Mouse (Mus musculus): ENCODE measurements around the gene Eif4e1b. TPM values are rescaled to one million over a fixed set of nuclear protein-coding genes. Genes with fewer than 3 reads are reported as not detected.
A peak's percentile ranks its signal among the peaks of the same experiment; 100 is the strongest.

Gene Eif4e1b
- polyA plus RNA-seq, 1 experiment from 2014 or later = not detected

DNA sequence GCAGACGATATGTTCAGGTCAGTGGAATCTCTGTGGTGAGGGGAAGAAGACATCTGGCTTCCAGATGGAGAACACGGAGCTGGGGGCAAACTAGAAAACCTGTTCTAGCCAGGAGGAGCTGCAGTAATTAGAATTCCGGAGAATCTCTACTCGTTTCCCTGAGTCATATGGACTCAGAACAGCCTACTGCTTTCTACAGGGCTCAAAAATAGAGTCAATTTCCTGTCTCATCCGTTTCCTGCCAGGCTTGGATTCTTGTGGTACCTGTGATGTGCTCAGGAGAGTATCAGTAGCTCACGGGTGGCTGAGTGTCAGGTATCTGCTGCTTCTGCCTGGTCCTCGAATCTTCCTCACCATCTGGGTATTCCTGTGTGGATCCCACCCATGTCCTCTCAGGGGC, 27.7 kb downstream of the Eif4e1b start:
- no peak overlapping the region for H3K4me3 ChIP-seq (replicated peaks)
- no peak overlapping the region for H3K27ac ChIP-seq
- 61% methylated on average over 7 of the region's 7 CpGs for WGBS
- no peaks in the 10 kb centered on the region for H3K9me3 ChIP-seq (replicated peaks)
- no peak overlapping the region for H3K9ac ChIP-seq
- H3K4me2 ChIP-seq = no peak overlapping the region
- peaks cover 4% of the 10 kb centered on the region; the same call in 1 of the 2 replicates for H3K4me1 ChIP-seq
- no peak for ATAC-seq (replicated peaks; ENCODE audit: low FRiP score)
- H3K36me3 ChIP-seq = no peaks in the 10 kb centered on the region
- H3K27me3 ChIP-seq = peaks cover 16% of the 10 kb centered on the region

DNA sequence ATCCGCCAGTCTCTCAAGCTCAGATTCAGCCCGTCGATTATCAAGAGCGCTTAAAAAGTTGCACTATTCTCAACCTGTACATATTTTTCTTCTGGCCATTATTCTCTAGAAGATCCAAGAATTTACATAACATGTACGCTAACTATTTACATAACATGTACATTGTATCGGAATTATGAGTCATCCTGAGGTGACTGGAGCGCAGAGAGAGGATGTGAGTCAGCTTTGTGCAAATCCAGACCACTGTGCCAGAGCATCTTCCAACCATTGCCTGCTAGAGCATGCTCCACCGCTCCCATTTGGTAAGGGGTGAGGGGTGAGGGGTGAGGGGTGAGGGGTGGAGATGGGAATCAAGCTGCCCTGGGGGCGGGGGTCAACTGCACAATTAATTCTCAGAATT, 29.6 kb downstream of the Eif4e1b start:
- no peak overlapping the region for H3K27ac ChIP-seq
- H3K36me3 ChIP-seq = no peaks in the 10 kb centered on the region
- H3K4me1 ChIP-seq = no peaks in the 10 kb centered on the region
- H3K9me3 ChIP-seq (replicated peaks) = no peaks in the 10 kb centered on the region
- H3K4me3 ChIP-seq (replicated peaks) = no peak overlapping the region
- peaks cover 6% of the 10 kb centered on the region; the same call in 1 of the 2 replicates for H3K27me3 ChIP-seq
- no peak overlapping the region for H3K4me2 ChIP-seq
- 82% methylated on average over 9 of the region's 9 CpGs for WGBS
- no peak overlapping the region for H3K9ac ChIP-seq
- ATAC-seq (replicated peaks; ENCODE audit: low FRiP score) = no peak

DNA sequence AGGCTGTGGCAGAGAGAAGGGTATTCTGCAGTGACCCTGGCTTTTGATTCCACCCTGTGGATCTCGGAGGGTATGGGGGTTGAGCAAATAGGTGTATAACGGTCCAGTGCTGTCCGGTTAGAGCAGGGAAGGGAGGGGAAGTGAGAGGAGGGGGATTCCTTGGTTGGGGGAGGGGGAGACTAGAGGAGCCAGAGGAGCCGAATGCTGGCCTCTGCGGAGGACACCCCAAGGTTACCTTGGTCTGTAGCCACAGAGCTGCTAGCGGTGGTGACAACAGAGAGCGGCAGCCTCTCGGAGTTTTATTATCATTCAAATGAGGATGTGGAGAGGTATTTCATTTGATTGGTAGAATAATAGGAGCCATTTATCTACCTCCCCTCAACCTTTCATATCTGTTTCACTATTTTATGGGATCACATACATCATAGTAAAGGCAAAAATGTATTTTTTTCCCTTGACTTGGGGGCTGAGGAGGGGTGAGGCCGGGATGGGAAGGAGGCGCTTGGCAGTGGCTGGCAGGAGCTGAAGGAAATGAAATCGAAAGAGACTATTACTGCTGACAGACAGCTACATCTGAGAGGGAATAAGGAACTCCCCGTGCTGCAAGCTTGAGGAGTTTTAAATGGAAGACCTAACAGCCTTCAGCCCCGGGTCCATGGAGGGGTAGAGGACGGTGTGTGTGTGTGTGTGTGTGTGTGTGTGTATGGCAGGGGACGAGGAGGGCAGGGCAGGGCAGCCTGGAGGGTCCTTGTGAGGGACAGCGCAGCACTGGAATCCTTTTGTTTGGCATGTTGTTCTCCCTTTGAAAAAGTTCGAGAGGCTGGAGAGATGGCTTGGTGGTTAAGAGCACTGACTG, 34.8 kb downstream of the Eif4e1b start:
- Histone ChIP-seq H3K27me3 (peaks cover 7% of the 10 kb centered on the region; the same call in 1 of the 2 replicates), H3K4me1 (no peaks in the 10 kb centered on the region), H3K27ac (no peak overlapping the region), H3K9ac (no peak overlapping the region), H3K36me3 (no peaks in the 10 kb centered on the region), H3K4me3 (replicated peaks) (no peak overlapping the region), H3K4me2 (no peak overlapping the region), H3K9me3 (replicated peaks) (no peaks in the 10 kb centered on the region)
- WGBS = 26% methylated on average over 17 of the region's 17 CpGs
- no peak for ATAC-seq (replicated peaks; ENCODE audit: low FRiP score)

DNA sequence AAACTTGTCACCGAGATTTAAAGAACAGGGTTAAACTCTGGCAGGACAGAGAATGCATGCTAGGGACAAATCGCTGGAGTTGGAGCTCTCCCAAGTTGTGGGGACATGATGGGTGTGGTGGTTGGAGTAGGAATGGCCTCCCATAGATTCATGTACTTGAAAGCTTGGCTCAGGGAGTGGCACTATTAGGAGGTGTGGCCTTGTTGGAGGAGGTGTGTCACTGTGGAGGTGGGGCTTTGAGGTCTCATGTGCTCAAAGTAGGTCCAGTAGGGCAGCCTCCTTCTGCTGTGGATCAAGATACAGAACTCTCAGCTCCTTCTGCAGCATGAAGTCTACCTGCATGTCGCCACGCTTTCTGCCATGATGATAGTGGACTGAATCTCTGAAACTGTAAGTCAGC, 37.3 kb downstream of the Eif4e1b start:
- no peak for ATAC-seq (replicated peaks; ENCODE audit: low FRiP score)
- Histone ChIP-seq H3K4me1 (peaks cover 12% of the 10 kb centered on the region), H3K9ac (no peak overlapping the region), H3K36me3 (no peaks in the 10 kb centered on the region), H3K9me3 (replicated peaks) (no peaks in the 10 kb centered on the region), H3K4me3 (replicated peaks) (no peak overlapping the region), H3K4me2 (no peak overlapping the region), H3K27ac (no peak overlapping the region), H3K27me3 (peaks cover 7% of the 10 kb centered on the region)
- WGBS = 86% methylated on average over 4 of the region's 4 CpGs

DNA sequence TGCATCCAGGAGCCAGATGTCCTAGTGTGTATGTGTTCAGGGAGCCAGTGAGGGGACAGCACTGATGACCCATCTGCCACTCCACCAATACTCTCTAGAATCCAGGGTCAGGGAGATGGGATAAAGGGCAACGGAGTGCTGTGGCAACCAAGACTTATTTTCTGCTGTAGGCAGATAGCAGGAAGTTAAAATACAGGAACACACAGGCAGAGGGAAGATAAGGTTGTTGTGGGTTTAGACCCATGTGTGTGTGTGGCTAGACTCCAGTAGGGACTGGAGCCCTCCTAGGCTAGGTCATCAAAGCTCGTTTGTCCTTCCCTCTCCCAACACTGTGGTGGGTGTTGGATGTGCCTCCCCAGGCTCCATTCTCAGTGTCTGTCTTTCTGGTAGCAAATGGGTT, 38.1 kb downstream of the Eif4e1b start:
- H3K4me2 ChIP-seq = no peak overlapping the region
- no peaks in the 10 kb centered on the region for H3K36me3 ChIP-seq
- H3K9me3 ChIP-seq (replicated peaks) = no peaks in the 10 kb centered on the region
- H3K27me3 ChIP-seq = peaks cover 7% of the 10 kb centered on the region
- peaks cover 12% of the 10 kb centered on the region for H3K4me1 ChIP-seq
- no peak overlapping the region for H3K9ac ChIP-seq
- no peak overlapping the region for H3K4me3 ChIP-seq (replicated peaks)
- ATAC-seq (replicated peaks; ENCODE audit: low FRiP score) = no peak
- H3K27ac ChIP-seq = no peak overlapping the region
- WGBS = 77% methylated on average over 2 of the region's 2 CpGs

DNA sequence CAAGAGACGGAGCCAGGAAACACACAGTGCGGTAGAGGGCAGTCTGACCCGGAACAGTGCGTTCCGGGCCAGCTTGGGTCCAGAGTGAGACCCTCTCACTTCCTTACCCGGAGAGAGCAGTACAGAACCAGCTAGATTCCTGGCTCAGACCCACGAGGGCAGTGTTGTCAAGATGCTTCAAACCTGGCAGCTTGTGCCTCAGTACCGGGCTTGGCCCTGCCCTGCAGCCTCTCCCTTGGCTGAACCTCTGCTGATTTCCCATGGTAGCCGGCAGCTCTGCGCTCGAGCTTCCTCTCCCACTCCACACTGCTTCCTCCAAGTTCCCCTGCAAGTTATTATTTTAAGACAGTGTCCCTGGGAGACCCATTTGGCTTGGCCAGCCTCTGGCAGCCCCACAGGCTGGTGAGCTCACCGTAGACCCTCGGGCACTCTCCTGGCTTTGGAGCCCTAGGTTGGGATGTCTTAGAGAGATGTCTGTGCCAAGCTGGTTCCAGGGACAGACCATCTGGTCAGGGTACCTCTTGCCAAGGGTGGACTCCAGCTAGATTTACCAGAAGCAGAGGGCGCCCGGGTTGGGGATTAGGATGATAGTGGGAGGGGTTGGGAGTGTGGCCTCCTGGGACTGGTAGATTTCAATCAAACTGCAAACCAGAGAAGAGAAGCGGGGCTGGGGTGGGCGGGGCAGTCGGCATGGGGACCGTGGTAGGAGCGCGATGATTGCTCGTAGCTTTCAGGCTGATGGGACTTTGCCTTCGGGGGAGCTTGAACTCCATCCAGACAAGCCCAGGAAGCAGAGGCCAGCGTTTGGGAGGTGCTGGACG, 40.5 kb downstream of the Eif4e1b start:
- H3K9ac ChIP-seq = no peak overlapping the region
- H3K4me1 ChIP-seq = peaks cover 14% of the 10 kb centered on the region
- H3K9me3 ChIP-seq (replicated peaks) = no peaks in the 10 kb centered on the region
- WGBS = 18% methylated on average over 25 of the region's 25 CpGs
- peak overlapping the region; percentile 21 for H3K4me3 ChIP-seq (replicated peaks)
- peaks cover 2% of the 10 kb centered on the region; the same call in 1 of the 2 replicates for H3K27me3 ChIP-seq
- ATAC-seq (replicated peaks; ENCODE audit: low FRiP score) = 0 out of 2 replicates have a peak, but pooled peaks have one; percentile 18
- H3K36me3 ChIP-seq = no peaks in the 10 kb centered on the region
- H3K4me2 ChIP-seq = peak overlapping the region; percentile 53
- H3K27ac ChIP-seq = no peak overlapping the region

DNA sequence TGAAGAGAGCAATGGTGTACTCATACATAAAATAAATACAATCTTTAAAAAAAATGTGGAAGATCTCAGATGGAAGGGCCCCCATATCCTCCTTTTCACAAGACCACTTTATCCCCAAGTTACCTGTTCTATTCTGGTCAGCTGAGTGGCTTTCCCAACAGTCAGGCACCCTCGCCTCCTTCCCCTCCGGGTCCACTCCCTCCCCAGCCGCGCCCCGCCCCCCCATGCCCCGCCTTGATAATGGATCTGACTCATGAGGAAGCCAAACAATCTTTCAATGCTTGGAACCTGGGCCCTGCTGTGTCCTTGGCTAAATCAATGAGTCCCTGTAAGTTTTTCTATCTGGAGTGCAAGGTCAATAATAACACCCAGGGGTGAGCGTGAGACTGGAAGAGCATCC, 44.2 kb downstream of the Eif4e1b start:
- H3K9ac ChIP-seq = no peak overlapping the region
- no peaks in the 10 kb centered on the region for H3K9me3 ChIP-seq (replicated peaks)
- H3K36me3 ChIP-seq = no peaks in the 10 kb centered on the region
- H3K27ac ChIP-seq = no peak overlapping the region
- H3K27me3 ChIP-seq = peaks cover 3% of the 10 kb centered on the region; the same call in 1 of the 2 replicates
- 62% methylated on average over 7 of the region's 7 CpGs for WGBS
- no peak overlapping the region for H3K4me2 ChIP-seq
- no peak overlapping the region for H3K4me3 ChIP-seq (replicated peaks)
- peaks cover 18% of the 10 kb centered on the region for H3K4me1 ChIP-seq
- no peak for ATAC-seq (replicated peaks; ENCODE audit: low FRiP score)

DNA sequence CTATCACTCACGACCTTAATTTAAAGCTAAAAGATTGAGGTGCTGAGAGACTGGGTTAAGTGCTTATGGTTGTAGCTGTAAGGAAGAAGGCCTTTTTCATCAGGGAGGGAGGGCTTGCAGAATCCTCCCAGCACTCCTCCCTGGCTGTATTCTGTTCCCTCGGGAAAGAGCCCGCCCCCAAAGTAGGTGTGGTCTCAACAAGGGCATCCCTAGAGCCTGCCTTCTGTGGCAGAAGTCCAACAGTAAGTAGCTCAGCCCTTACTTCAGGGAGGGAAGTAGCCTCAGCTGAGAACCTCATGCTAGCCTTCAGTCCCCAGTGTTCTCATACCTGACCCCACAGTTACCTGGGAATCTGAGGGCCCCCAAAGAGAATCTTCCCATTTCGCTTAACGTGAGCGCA, 44.7 kb downstream of the Eif4e1b start:
- Histone ChIP-seq H3K27ac (no peak overlapping the region), H3K4me1 (peaks cover 18% of the 10 kb centered on the region), H3K27me3 (peaks cover 3% of the 10 kb centered on the region; the same call in 1 of the 2 replicates), H3K36me3 (no peaks in the 10 kb centered on the region), H3K4me3 (replicated peaks) (no peak overlapping the region), H3K4me2 (no peak overlapping the region), H3K9ac (no peak overlapping the region), H3K9me3 (replicated peaks) (no peaks in the 10 kb centered on the region)
- WGBS = 57% methylated on average over 6 of the region's 6 CpGs
- ATAC-seq (replicated peaks; ENCODE audit: low FRiP score) = no peak

DNA sequence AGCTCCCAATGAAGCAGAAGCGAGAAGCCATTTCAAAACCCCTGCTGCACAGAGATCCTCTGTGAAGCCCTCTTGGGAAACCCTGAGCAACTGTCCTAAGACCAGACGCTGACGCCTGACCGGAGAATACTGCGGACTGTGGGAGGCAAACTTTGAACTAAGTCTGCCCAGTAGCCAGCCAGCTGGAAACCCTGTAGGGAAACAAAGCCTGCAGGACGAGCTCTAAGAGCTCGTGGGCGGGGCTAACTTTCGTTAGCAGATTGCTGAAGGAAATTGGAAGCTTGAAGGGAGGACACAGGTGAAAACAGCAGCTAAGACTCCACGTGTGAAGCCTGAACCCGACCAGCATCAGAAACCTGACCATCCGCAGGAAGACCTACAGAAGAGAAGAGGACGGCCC, 45.7 kb downstream of the Eif4e1b start:
- 5% methylated on average over 13 of the region's 13 CpGs for WGBS
- H3K4me2 ChIP-seq = peak overlapping the region; percentile 31
- no peaks in the 10 kb centered on the region for H3K9me3 ChIP-seq (replicated peaks)
- 0 out of 2 replicates have a peak, but pooled peaks cover 3% of the 10 kb centered on the region for H3K27me3 ChIP-seq
- no peak for ATAC-seq (replicated peaks; ENCODE audit: low FRiP score)
- H3K4me3 ChIP-seq (replicated peaks) = no peak overlapping the region
- H3K27ac ChIP-seq = no peak overlapping the region
- H3K36me3 ChIP-seq = no peaks in the 10 kb centered on the region
- no peak overlapping the region for H3K9ac ChIP-seq
- peaks cover 13% of the 10 kb centered on the region for H3K4me1 ChIP-seq

DNA sequence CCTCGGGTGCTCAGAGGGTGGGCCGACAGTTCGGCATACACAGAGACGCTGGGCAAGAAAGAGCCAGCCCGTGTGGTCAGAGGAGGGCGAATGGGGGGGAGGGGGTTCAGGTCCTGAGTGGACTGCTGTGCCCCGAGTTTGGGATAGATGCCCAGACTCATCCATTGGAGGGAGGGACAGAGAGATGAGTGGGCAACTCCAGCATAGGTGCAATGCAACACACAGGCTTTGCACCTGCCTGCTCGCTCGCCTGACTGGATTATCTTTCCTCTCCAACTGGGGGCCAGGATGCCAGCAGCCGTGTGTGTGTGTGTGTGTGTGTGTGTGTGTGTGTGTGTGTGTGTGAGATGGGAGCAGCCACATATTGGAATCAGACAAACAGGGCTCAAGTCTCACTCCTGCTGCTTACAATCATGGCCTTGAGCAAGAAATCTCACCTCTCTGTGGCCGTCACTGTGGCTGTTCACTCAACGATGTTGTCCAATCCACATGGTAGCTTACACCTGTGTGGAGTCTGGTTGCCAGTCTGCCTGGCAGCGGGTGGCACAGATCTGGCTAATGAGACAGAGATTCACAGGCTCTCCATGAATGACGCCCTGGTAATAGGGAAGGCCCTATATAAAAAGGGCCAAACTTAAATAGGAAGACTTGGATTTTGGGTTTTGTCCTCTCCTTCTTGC, 52.7 kb downstream of the Eif4e1b start:
- Histone ChIP-seq H3K36me3 (no peaks in the 10 kb centered on the region), H3K9ac (no peak overlapping the region), H3K27me3 (peaks cover 16% of the 10 kb centered on the region), H3K4me3 (replicated peaks) (no peak overlapping the region), H3K27ac (no peak overlapping the region), H3K4me2 (no peak overlapping the region), H3K4me1 (peaks cover 10% of the 10 kb centered on the region), H3K9me3 (replicated peaks) (no peaks in the 10 kb centered on the region)
- 84% methylated on average over 14 of the region's 14 CpGs for WGBS
- no peak for ATAC-seq (replicated peaks; ENCODE audit: low FRiP score)

DNA sequence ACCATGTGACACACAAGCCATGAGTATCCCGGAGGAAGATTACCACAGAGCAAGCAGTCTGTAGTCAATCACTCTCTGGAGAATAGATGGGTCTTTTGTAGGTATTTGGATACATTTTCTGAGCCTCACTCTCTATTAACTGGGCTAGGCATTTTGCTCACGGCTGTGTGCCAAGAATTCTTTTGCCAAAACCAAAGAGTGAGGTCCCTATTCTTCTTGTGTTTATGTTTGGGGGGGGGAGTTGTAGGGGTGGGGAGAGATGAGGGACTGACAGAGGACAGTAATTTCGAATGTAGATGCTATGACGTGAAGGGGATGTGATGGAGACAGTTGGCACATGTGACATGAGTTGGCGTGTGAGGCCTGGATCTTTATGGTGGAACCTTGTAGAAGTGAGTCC, 53.3 kb downstream of the Eif4e1b start:
- no peak overlapping the region for H3K27ac ChIP-seq
- WGBS = 61% methylated on average over 5 of the region's 5 CpGs

More for the DNA sequence above, 53.3 kb downstream of the Eif4e1b start:
- H3K36me3 ChIP-seq = no peaks in the 10 kb centered on the region
- peaks cover 16% of the 10 kb centered on the region for H3K27me3 ChIP-seq
- no peak overlapping the region for H3K4me3 ChIP-seq (replicated peaks)
- H3K4me2 ChIP-seq = peak overlapping the region; percentile 43; the same call in 1 of the 2 replicates
- no peak overlapping the region for H3K9ac ChIP-seq
- no peaks in the 10 kb centered on the region for H3K9me3 ChIP-seq (replicated peaks)
- peaks cover 10% of the 10 kb centered on the region for H3K4me1 ChIP-seq
- ATAC-seq (replicated peaks; ENCODE audit: low FRiP score) = no peak

All from kidney, embryonic 15.5 days (tissue).